Mouse (Mus musculus) left cerebral cortex, postnatal 25 days (tissue): ENCODE measurements around the gene Mafg. TPM values are rescaled to one million over a fixed set of nuclear protein-coding genes. Genes with fewer than 3 reads are reported as not detected.

Experiments used
- DNase-seq, 2 experiments: peaks; one replicate each; pipeline ENCODE4 v3.0.0; 2022; ENCODE audit warnings: low spot score in 2 of 2, mixed read lengths in 1 of 2
- intact Hi-C: fragments of 180-260 bp; cut with DNase I; formaldehyde crosslinking; loops from one replicate; pipeline ENCODE4 v1.15.1; 2025
- total RNA-seq, 2 experiments: library from RNA; stranded (reverse); gene quantifications; 2 replicates each; pipeline ENCODE4 v1.2.3; 2021

Mafg gene
- total RNA-seq, 2 experiments from 2014 or later, result 91.5 to 98.4 TPM

DNA sequence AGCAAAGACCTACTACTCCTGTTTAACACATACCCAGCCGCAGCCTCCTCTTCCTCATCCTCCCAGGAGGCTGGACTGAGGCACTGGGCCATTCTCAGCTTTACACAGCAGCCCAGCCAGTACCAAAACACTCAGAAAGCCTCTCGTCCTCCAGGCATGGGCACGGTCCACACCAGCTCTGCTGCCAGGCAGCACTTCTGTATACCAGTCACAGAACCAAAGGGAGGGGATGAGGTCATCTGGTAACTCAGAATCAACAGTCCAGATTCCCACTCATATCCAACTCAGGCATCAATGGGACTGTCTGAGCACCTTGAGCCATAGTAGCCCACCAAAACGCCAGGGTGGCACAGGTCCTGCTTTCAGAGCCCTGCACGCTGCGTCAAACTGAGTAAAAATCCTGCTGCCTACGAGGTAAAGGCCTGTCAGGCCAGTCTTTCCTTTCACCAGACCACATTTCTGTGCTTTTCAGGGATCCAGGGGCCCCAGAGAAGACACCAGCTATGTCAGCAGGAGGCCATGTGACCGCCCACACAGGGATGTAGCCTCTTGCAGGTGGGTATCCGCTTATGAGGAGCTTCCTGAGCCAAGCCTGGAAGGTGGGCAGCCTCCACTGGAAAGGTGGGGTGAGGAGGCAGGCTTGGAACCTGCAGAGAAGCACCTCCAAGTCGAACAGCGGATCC, 6.5 kb downstream of the Mafg start:
- intact Hi-C loops, result no loop called here
- no peak for DNase-seq

DNA sequence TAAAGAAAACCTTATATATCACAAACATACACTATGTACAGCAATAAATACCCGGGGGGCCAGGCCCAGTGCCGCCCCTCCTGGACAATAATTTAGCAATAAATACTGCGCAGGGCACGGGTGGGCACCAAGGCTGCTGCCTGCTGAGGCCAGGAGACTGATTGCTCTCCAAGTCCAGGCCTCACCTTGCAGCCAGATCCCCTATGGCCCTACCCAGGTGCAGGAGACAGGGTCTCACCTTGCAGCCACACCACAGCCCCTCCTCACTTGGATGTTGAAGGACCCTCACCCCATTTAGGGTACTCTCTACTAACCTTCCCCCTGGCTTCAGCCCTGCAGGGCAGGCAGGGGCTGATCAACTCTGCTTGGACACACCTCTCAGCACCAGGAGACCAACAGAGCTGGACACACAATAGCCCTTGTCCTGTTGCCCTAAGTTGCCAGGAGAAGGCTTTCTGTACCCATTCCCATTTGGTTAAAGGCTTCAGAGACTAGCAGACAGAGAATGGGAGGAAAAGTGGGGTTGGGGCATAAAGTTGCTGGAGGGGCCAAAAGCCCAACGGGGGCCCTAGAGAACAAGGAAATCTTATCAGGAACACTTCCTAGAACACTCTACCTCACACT, 8.1 kb downstream of the Mafg start, which contains the start of gene Sirt7:
Sirt7 (minus strand) TSS at position 89 of the 624 bp plus-strand sequence.
- no peak for DNase-seq
- intact Hi-C loops, result loop anchor here (2.0 kb wide), 1 partner anchor 88 kb away; the partner anchor contains the start of genes Cenpx and Lrrc45

GRCm38 (mm10) chr11:120624680-120625111, 8.7 kb downstream of the Mafg start:
- intact Hi-C loops, result loop anchor here (2.0 kb wide), 1 partner anchor 88 kb away; the partner anchor contains the start of genes Cenpx and Lrrc45
- peak; percentile 85 to 88 for DNase-seq

DNA sequence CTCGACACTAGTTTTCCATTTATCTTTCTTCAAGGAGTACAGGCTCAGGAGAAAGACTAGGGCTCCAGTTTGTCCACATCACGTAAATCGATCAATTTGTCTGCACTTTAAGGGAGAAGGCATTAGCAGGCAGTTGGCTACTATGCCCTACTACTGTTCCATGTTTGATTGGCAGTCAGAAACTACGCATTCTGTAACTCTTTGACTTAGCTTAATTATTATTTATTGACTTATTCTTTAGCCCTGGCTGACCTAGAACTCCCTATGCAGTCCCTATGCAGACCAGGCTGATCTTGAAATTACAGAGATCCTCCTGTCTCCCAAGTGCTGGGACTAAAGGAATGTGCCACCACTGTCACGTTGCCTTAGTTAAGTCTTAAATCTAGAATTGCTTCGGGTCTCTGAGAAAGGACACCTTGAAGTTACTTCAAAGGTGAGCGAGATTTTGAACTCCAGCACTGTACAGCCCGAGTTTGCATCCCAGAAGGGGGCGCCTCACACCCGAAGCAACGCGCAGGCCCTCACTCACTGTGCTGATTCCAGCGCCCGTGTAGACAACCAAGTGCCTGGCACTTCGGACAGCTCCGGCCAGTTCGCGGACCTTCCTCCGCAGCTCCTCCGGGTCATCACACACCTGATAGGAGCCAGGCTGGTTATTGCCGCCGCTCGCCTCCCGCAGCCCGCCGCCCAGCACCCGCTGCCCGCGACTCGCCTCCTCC, 9.3 kb downstream of the Mafg start:
- intact Hi-C loops, result loop anchor here (2.0 kb wide), 1 partner anchor 89 kb away; the partner anchor contains the start of genes Cenpx and Lrrc45
- peak; percentile 54 to 62 for DNase-seq

GRCm38 (mm10) chr11:120622805-120623204, 10.6 kb downstream of the Mafg start:
- intact Hi-C loops, result no loop called here
- no peak for DNase-seq

DNA sequence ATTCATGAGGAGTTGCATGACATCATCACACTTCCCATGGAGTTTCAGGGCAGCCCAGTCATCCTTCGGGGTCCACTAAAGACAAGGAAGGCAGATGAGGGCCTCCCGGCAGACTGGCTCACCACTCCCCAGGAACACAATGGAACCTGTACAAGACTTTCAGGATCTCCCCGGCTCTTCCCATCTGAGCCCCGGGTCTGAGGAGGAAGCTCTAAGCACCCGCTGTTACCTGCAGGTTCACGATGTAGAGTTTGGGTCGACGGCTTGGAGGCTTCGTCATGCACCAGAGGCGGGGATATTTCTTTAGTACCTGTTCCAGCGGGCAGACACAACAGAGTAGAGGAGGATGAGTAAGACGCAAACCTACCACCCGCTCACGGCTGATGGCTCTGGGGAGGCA, 13.2 kb downstream of the Mafg start:
- DNase-seq, result no peak
- intact Hi-C loops, result no loop called here

DNA sequence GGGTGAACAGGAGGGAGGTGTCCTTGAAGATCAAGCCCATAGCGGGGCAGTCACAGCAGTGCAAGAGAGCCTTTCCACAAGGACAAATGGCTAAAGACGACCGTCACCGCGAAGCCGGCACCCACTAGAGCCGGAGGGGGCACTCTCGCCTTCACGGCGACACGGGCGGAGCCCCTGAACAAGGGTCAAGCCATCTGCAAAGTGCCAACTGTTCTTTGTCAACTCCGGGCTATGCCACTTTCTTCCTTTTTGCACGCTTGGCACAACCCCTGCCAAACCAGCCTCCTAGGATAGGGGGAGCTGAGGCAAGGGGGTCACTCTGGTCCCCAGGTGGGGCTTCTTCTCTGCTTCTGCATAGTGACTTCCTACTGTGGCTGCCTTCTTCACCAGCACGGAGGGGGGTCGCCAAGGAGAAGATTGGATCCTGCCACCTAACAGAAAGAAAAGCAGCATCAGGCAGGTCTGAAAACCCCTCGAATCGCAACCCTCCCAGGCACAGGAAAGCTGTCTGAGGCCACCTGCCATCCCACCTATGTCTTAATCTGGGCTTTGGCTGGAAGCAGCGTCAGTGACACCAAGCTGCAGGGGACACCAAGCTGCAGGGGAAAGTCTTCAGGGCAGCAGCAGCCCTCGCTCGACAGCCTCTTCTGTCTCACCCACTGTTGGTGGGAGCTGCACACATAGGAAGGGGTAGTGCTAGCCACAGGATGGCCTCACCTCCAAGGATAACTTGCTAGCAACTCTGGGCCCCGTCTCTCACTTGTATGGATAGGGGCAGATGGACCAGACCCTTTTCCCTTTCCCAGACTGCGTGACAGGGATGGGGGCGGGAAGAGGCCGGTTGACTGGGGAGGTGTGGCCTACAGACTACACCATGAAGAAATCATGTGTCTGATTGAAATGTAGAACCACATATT, 14.5 kb downstream of the Mafg start:
- intact Hi-C loops, result loop anchor here (5.0 kb wide), 1 partner anchor 158 kb away; no protein-coding TSS in a partner anchor
- DNase-seq, result no peak

DNA sequence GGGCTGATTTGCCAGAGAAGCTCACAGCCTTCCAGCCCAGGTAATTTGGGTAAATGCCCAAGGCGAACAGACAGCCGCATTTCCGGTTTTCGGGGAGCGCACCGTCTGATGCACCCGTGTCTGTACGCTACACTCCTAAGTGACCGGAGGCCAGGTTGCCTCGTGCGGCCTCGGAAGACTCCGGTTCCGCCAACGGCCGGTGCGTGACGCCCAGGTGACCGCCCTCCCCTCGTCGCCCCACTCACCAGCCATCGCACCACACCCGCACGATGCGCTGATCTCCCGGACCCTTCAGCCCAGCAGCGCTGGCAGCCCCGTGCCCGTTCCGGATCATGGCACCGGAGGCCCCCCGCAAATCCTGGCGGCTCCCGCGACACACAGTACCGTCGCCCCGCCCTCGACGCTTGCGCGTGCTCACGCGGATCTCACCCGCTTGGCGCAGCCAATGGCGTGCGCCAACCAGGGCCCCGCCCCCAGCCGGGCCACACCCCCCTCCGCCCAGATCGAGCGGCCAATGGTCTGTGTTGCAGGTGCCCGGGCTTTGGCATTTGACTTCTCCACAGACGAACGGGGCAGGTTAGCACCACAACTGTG, 15.8 kb downstream of the Mafg start, which contains the start of gene Pcyt2:
Pcyt2 (minus strand) TSS at position 418 of the 594 bp plus-strand sequence.
- intact Hi-C loops, result loop anchor here (5.0 kb wide), 1 partner anchor 160 kb away; no protein-coding TSS in a partner anchor
- peak; percentile 90 to 94 for DNase-seq

DNA sequence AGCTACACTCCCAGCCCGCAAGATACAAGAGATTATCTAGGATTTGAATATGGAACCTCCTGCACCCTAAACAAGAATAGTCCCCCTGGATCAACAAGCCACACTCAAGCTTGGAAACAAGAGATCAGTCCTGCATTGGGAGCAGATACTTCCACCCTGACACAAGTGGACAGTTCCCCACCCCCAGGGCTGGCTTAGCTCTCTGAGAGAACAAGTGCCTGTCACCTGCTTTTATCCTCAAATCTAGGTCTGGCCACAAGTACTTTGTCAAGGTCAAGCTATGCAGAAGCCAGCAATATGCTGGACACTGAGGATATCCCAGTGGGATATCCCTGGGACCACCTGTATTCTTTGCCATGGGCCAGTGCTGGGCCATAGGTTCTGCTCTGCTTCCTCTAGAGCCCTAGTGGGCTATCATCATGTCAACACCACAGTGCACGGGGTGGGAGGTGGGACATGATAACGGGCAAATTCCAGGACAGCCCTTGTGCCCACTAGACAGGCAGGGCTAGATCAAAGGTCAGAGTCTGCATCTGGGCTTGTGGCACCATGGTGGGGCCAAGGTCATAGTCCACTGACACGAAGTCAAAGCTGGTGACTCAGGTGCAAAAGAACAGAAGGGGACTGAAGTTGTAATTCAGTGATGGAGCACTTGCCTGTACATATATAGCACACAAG, 16.6 kb downstream of the Mafg start:
- DNase-seq, result no peak
- intact Hi-C loops, result loop anchor here (5.0 kb wide), 1 partner anchor 161 kb away; no protein-coding TSS in a partner anchor

GRCm38 (mm10) chr11:120615606-120616203, 17.7 kb downstream of the Mafg start:
- no peak for DNase-seq
- intact Hi-C loops, result loop anchor here (5.0 kb wide), 1 partner anchor 162 kb away; no protein-coding TSS in a partner anchor

GRCm38 (mm10) chr11:120615167-120615566, 18.2 kb downstream of the Mafg start:
- intact Hi-C loops, result loop anchor here (5.0 kb wide), 1 partner anchor 162 kb away; no protein-coding TSS in a partner anchor
- DNase-seq, result no peak

DNA sequence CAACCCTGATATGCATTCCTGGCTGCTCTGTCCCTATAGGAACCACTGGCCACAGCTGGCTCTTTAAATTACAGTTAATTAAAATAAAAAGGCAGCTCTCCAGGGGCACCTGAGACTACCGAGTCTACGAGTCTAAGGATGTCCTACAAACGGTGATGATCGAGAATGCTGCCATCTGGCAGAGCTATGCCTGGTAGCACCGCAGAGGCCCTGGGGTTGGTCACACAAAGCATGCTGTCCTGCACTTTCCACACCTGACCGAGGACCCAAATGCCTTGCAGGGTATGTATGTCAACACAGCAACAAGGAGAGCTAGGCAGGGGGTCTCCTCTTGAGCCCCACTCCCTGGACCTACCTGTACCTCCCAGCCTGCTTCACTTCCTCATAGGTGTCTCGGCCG, 19.4 kb downstream of the Mafg start:
- intact Hi-C loops, result loop anchor here (2.0 kb wide), 1 partner anchor 125 kb away; no protein-coding TSS in a partner anchor
- no peak for DNase-seq

DNA sequence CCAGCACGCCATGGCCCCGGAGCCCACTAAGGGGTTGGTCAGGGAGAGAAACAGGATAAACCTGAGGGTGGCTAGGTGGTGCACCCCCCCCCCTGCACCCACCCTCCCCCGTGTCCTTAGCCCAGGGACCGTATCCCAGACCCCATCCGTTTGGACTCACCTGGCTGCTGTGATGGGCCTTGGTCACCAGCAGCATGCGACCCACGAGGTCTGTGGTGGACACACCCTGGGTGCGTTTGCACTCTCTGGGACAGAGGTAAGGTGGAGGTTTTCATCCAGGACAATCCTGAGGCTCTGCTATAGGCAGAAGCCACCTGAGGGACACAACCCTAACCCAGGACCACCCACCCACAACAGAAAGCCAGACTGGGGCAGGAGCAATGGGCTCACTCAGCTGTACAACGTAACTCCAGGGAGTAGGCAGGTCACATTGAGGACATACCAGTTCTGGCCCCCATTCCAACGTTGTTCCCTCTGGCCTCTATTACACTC, 19.9 kb downstream of the Mafg start:
- intact Hi-C loops, result loop anchor here (2.0 kb wide), 1 partner anchor 125 kb away; no protein-coding TSS in a partner anchor

DNA sequence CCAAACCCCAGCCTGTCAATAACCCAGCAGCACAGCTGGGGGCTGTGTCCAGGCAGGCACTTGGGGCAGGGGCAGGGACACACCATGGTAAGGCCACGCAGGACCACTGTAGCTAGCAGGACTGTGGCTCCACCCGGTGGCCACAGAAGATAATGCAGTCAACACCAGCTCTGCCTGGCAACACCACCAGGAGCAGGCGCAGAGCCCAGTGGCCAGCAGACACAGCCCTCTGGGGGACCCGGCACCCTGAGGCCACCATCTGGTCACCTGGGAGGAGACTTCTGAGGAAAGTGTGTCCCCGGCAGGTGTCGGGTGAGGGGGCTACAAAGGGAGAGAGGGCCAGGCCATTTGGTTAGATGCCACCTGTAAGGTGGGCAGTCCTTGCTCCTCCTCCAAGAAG, 20.6 kb downstream of the Mafg start:
- DNase-seq, result peak; percentile 54 to 55
- intact Hi-C loops, result loop anchor here (2.0 kb wide), 1 partner anchor 124 kb away; no protein-coding TSS in a partner anchor

More for the DNA sequence above, 19.9 kb downstream of the Mafg start:
- DNase-seq, result no peak

GRCm38 (mm10) chr11:120610477-120611046, 22.8 kb downstream of the Mafg start:
- intact Hi-C loops, result no loop called here
- no peak for DNase-seq

DNA sequence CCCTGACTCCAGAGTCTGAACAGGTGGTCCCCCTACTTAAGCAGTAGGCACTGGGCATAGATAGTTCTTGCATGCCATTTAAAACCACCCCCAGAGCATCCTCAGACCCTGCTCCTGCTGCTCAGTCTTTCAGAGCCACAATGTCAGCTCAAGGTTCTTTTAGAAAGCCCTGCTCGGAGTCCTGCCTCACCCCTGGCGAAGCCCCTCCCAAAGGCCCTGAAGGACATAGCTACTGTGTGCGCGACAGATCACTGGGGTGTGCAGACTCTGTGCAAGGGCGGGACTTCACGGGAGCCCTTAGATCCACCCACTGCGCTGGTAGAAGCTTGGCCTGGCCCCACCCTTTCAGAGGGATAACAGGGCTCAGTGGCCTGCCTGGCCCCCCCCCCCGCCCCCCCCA, 24.1 kb downstream of the Mafg start:
- no peak for DNase-seq
- intact Hi-C loops, result no loop called here
